Mouse (Mus musculus): ENCODE measurements around the gene Zcchc3.
A peak's percentile ranks its signal among the peaks of the same experiment; 100 is the strongest.

Gene Zcchc3

GRCm38 (mm10) chr2:152395271-152395920 lies 19.4 kb downstream of the Zcchc3 start:
- Histone ChIP-seq H3K27me3 (ENCODE audit: control insufficient read depth, insufficient read depth, low read length, poor library complexity, severe bottlenecking) (no peaks in the 10 kb centered on the region), H3K36me3 (ENCODE audit: control insufficient read depth, insufficient read depth, low read length, poor library complexity, severe bottlenecking) (no peaks in the 10 kb centered on the region)
- no peak for DNase-seq (ENCODE audit: low read depth, low spot score)

GRCm38 (mm10) chr2:152393225-152394017 lies 21.4 kb downstream of the Zcchc3 start:
- no peaks in the 10 kb centered on the region for H3K27me3 ChIP-seq (ENCODE audit: control insufficient read depth, insufficient read depth, low read length, poor library complexity, severe bottlenecking)
- no peak for DNase-seq (ENCODE audit: low read depth, low spot score)
- H3K36me3 ChIP-seq (ENCODE audit: control insufficient read depth, insufficient read depth, low read length, poor library complexity, severe bottlenecking): no peaks in the 10 kb centered on the region

GRCm38 (mm10) chr2:152392786-152393185 lies 22.0 kb downstream of the Zcchc3 start:
- H3K27me3 ChIP-seq (ENCODE audit: control insufficient read depth, insufficient read depth, low read length, poor library complexity, severe bottlenecking): no peaks in the 10 kb centered on the region
- peak; percentile 80 for DNase-seq (ENCODE audit: low read depth, low spot score)
- H3K36me3 ChIP-seq (ENCODE audit: control insufficient read depth, insufficient read depth, low read length, poor library complexity, severe bottlenecking): no peaks in the 10 kb centered on the region

- DNase-seq (ENCODE audit: low read depth, low spot score): no peak
- H3K27me3 ChIP-seq (ENCODE audit: control insufficient read depth, insufficient read depth, low read length, poor library complexity, severe bottlenecking): no peaks in the 10 kb centered on the region
These were observed 30.6 kb downstream of the Zcchc3 start for GRCm38 (mm10) chr2:152384191-152384590.

DNA sequence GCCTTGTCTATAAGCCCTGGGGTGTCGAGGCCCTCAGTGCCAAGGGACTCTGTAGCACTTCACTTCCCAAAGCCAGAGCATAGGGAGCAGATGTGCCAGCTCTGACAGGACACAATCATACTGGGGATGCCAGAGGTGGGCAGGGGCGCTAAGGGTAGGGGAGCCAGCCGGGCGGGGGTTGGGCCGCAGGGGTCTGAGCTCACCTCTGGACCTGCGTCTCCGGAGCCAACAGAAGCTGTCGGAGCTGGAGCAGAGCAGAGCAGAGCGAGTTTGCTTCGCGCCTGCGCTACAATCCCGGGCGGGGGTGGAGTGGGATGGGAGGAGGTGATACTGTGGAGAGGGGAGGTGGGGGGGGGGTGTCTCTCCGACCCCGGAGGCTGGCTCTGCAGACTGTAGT lies 38.5 kb downstream of the Zcchc3 start, which contains the start of gene Nrsn2:
Nrsn2 (minus strand) TSS at position 294 of the 397 bp plus-strand sequence.
- no peak for DNase-seq (ENCODE audit: low read depth, low spot score)
- Histone ChIP-seq H3K27me3 (ENCODE audit: control insufficient read depth, insufficient read depth, low read length, poor library complexity, severe bottlenecking) (no peaks in the 10 kb centered on the region), H3K36me3 (ENCODE audit: control insufficient read depth, insufficient read depth, low read length, poor library complexity, severe bottlenecking) (no peaks in the 10 kb centered on the region)

More at GRCm38 (mm10) chr2:152384191-152384590, 30.6 kb downstream of the Zcchc3 start:
- no peaks in the 10 kb centered on the region for H3K36me3 ChIP-seq (ENCODE audit: control insufficient read depth, insufficient read depth, low read length, poor library complexity, severe bottlenecking)

- no peak for DNase-seq (ENCODE audit: low read depth, low spot score)
- H3K36me3 ChIP-seq (ENCODE audit: control insufficient read depth, insufficient read depth, low read length, poor library complexity, severe bottlenecking): no peaks in the 10 kb centered on the region
- H3K27me3 ChIP-seq (ENCODE audit: control insufficient read depth, insufficient read depth, low read length, poor library complexity, severe bottlenecking): no peaks in the 10 kb centered on the region
These were observed 39.0 kb downstream of the Zcchc3 start for GRCm38 (mm10) chr2:152375652-152376344.

DNA sequence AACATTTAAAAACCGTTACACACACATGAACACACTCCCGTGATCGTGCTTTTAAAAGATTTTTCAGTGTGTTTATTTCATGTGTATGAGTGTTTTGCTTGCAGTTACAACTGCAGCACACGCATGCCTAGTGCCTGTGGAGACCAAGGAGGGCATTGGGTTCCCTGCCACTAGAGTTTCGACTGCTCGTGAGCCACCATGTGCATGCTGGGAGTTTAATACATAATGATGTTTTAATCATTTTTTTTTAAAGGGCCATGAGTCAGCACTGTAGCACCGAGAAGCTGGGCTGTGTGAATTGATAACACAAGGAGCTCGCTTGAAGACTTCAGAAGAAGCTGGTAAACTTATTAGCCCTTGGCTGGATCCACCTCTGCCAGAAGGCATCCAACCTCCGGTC lies 41.3 kb downstream of the Zcchc3 start:
- H3K27me3 ChIP-seq (ENCODE audit: control insufficient read depth, insufficient read depth, low read length, poor library complexity, severe bottlenecking): no peaks in the 10 kb centered on the region
- H3K36me3 ChIP-seq (ENCODE audit: control insufficient read depth, insufficient read depth, low read length, poor library complexity, severe bottlenecking): no peaks in the 10 kb centered on the region
- DNase-seq (ENCODE audit: low read depth, low spot score): no peak

DNA sequence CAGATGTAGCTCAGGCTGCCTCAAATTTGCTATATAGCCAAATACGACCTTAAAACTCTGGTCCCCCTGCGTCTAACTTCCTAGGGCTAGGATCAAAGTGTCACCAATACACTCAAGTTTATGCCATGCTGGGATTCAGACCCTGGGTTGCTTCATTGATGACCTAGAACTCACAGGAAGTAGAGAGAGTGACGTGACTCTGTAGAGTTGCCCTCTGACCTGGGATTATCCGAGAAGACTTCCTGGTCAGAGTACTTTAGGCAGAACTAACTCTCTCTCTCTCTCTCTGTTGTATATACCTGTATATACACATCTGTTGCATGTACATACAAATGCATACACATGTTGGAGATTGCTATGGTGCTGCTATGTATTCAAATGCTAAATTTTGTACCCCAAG lies 42.2 kb downstream of the Zcchc3 start:
- Histone ChIP-seq H3K36me3 (ENCODE audit: control insufficient read depth, insufficient read depth, low read length, poor library complexity, severe bottlenecking) (no peaks in the 10 kb centered on the region), H3K27me3 (ENCODE audit: control insufficient read depth, insufficient read depth, low read length, poor library complexity, severe bottlenecking) (no peaks in the 10 kb centered on the region)
- no peak for DNase-seq (ENCODE audit: low read depth, low spot score)

- H3K36me3 ChIP-seq (ENCODE audit: control insufficient read depth, insufficient read depth, low read length, poor library complexity, severe bottlenecking): no peaks in the 10 kb centered on the region
- H3K27me3 ChIP-seq (ENCODE audit: control insufficient read depth, insufficient read depth, low read length, poor library complexity, severe bottlenecking): no peaks in the 10 kb centered on the region
- DNase-seq (ENCODE audit: low read depth, low spot score): no peak
These were observed 42.7 kb downstream of the Zcchc3 start for GRCm38 (mm10) chr2:152372104-152372503.

DNA sequence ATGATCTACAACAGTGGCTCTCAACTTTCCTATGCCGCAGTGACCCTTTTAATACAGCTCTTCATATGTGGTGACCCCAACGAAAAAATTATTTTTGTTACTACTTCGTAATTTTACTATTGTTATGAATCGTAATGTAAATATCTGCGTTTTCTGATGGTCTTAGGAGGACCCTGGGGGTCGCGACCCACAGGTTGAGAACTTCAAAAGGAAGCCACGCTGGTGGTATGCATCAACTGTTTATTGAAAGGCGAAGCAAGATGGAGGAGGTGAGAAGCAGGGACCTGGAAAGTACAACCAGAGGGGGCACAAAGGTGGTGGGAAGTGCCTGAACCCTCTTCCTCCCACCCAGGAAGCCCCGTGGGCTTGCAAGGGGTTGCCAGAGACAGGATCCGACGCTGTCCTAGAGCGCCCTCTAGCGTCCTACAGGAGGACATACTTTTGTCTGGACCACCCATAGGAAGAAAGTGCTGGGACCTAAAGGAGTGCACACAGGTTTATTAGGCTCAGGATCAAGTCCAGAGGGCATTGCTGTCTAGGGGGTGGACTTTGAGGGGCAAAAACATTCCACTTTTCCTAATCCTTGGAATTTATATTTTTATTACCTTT lies 46.2 kb downstream of the Zcchc3 start:
- Histone ChIP-seq H3K27me3 (ENCODE audit: control insufficient read depth, insufficient read depth, low read length, poor library complexity, severe bottlenecking) (no peaks in the 10 kb centered on the region), H3K36me3 (ENCODE audit: control insufficient read depth, insufficient read depth, low read length, poor library complexity, severe bottlenecking) (no peaks in the 10 kb centered on the region)
- peak; percentile 82 for DNase-seq (ENCODE audit: low read depth, low spot score)

- H3K36me3 ChIP-seq (ENCODE audit: control insufficient read depth, insufficient read depth, low read length, poor library complexity, severe bottlenecking): no peaks in the 10 kb centered on the region
- no peaks in the 10 kb centered on the region for H3K27me3 ChIP-seq (ENCODE audit: control insufficient read depth, insufficient read depth, low read length, poor library complexity, severe bottlenecking)
- no peak for DNase-seq (ENCODE audit: low read depth, low spot score)
These were observed 46.9 kb downstream of the Zcchc3 start for GRCm38 (mm10) chr2:152367917-152368316.

DNA sequence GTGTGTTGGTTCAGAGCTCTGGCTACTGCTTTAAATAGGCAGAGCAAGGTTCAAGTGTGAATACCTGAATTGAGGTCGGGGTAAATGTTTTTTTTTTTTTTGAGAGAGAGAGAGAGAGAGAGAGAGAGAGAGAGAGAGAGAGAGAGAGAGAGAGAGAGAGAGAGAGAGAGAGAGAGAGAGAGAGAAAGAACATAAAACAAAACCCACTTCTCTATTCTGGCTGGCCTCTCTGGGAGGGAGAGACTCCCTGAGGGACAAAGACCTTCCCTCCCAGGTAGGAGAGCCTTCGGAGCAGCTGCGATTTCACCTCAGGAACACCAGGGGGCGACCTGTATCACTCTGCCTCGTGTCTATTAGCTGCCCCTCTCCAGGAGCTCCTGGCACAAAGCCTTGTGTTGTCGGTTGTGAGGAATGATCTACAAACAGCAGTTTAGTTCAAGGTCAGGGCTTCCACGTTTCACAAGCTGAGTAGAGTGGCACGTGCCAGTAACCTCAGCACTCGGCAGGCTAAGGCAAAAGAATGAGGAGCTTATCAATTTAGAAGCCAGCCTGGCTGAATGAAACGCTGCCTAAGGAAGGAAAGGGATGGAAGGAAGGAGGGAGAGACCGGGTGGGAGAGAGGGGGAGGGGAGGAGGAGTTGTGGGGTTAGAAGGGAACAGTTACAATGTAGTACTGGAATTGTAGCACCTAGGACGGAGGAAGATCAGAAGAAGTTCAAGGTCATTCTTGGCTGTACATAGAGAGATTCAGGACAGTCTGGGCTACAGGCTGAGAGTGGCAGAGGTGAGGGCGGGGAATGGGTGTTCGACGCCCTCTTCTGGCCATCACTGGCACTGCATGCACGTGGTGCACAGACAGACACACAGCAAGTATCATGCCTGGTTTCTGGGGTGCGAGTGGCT lies 51.3 kb downstream of the Zcchc3 start:
- DNase-seq (ENCODE audit: low read depth, low spot score): peak; percentile 81
- Histone ChIP-seq H3K27me3 (ENCODE audit: control insufficient read depth, insufficient read depth, low read length, poor library complexity, severe bottlenecking) (no peaks in the 10 kb centered on the region), H3K36me3 (ENCODE audit: control insufficient read depth, insufficient read depth, low read length, poor library complexity, severe bottlenecking) (no peaks in the 10 kb centered on the region)
